Mouse (Mus musculus): ENCODE results near the gene Htr1f.
"Not testable (repeated sequence)": the region's sequence is repeated elsewhere in the genome, so short reads cannot be mapped to it uniquely, and the experiment has no call there.

Htr1f gene

GRCm38 (mm10) chr16:65105184-65105931 lies at the start of gene Htr1f:
Gene Htr1f, minus strand, starts transcription at chr16:65105854.
- DNase-seq: no peak

GRCm38 (mm10) chr16:65139771-65140170 lies 34.1 kb upstream of the Htr1f start:
- DNase-seq: no peak

GRCm38 (mm10) chr16:65129391-65129790 lies 23.7 kb upstream of the Htr1f start:
- no peak for DNase-seq

GRCm38 (mm10) chr16:65127846-65128245 lies 22.2 kb upstream of the Htr1f start:
- DNase-seq: no peak

- no peak for DNase-seq
Observed at GRCm38 (mm10) chr16:65112221-65112620, 6.6 kb upstream of the Htr1f start.

GRCm38 (mm10) chr16:65093552-65093951 lies 12.1 kb downstream of the Htr1f start:
- no peak for DNase-seq

- no peak for DNase-seq
Observed at GRCm38 (mm10) chr16:65083475-65083874, 22.2 kb downstream of the Htr1f start.

GRCm38 (mm10) chr16:65069867-65070266 lies 35.8 kb downstream of the Htr1f start:
- DNase-seq: no peak

- no peak for DNase-seq
Observed at GRCm38 (mm10) chr16:65066264-65066663, 39.4 kb downstream of the Htr1f start.

GRCm38 (mm10) chr16:65037660-65038425 lies 67.8 kb downstream of the Htr1f start:
- DNase-seq: not testable (repeated sequence)

- DNase-seq: no peak
Observed at GRCm38 (mm10) chr16:65029675-65030074, 76.0 kb downstream of the Htr1f start.

GRCm38 (mm10) chr16:65022364-65022763 lies 83.3 kb downstream of the Htr1f start:
- DNase-seq: no peak

GRCm38 (mm10) chr16:65018710-65019109 lies 86.9 kb downstream of the Htr1f start:
- DNase-seq: no peak

- no peak for DNase-seq
Observed at GRCm38 (mm10) chr16:65018134-65018533, 87.5 kb downstream of the Htr1f start.

GRCm38 (mm10) chr16:65017566-65017965 lies 88.1 kb downstream of the Htr1f start:
- no peak for DNase-seq

- DNase-seq: no peak
Observed at GRCm38 (mm10) chr16:65015241-65015640, 90.4 kb downstream of the Htr1f start.

GRCm38 (mm10) chr16:65001993-65002821 lies 103.4 kb downstream of the Htr1f start:
- no peak for DNase-seq

GRCm38 (mm10) chr16:64989279-64989800 lies 116.3 kb downstream of the Htr1f start:
- DNase-seq: no peak

GRCm38 (mm10) chr16:64987564-64987963 lies 118.1 kb downstream of the Htr1f start:
- DNase-seq: no peak

GRCm38 (mm10) chr16:64987049-64987448 lies 118.6 kb downstream of the Htr1f start:
- no peak for DNase-seq

- no peak for DNase-seq
Observed at GRCm38 (mm10) chr16:64974636-64975035, 131.0 kb downstream of the Htr1f start.

GRCm38 (mm10) chr16:64973533-64974305 lies 131.9 kb downstream of the Htr1f start:
- DNase-seq: no peak
